Mouse (Mus musculus) retina, postnatal 1 day (tissue): ENCODE results near the gene Glyctk.

Experiments
- DNase-seq: peaks from one replicate; pipeline ENCODE4 v3.0.0-alpha.2; 2012

Gene Glyctk

DNA sequence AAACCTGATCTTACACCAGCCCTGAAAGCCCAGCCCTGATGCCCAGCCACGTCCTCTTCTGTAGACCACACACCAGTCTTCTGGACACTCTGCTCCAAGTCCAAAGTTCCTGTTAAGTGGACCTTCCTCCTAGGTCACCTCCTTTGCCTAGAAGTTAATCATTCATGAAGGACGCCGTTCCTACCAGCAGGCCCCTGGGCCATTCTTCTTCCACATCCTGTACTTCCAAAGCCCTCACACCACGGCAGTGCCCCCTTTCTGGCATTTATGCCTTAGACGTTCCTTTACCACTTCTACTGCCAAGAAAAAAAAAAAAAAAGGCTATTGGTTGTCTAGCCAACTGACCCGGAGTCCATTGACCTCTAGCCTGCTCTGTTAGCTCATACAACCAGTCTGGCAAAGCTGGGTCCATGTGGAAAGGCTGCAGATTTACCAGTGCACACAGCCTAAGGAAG, at the start of gene Glyctk:
Gene Glyctk, minus strand, starts transcription at position 102 of the 455 bp plus-strand sequence.
- no peak for DNase-seq

DNA sequence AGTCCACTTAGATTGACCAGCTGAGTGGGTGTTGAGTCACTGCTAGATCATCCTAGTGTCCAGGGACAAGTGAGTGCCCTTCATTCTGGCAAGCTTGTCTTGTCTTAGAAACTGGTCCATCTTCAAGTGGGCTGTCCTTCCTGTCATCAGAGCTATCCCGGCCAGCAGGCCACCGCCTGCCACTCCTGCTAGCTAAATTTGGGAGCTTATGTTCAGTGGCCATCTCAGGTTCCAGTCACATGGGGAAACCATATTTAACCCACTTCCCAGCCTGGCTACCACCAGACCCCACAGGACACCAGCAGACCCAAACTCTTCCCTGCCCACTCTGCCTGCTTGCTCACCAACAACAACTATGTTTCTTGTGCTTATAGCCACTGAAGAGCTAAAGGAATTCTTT, 48.6 kb upstream of the Glyctk start:
- DNase-seq: no peak

DNA sequence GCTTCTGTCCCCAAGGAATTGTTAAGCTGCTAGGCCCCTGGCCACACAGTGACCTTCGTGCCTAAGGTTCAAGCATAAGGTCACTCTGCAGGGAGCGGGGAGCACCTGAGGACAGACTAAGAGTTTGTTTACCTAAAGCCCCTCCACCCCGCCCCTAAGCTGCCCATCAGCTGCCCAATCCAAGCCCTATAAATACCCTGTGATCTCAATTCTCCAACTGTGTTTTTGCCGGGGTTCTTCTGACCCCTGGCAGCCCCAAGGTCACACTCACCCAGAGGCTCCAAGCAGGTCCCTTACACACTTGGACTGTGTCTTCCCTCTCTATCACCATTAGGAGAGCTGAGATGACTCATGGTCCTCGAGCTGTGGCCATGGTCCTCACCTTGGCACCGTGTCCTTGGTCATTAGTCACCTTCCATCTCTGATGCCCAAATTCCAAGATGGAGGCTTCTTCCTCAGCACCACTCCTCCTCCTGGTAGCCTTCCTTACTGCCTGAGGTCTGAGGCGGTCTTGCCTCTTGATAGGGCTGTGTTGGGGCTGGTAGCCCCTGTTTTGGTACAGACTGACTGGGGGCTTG, 47.9 kb upstream of the Glyctk start:
- DNase-seq: no peak

DNA sequence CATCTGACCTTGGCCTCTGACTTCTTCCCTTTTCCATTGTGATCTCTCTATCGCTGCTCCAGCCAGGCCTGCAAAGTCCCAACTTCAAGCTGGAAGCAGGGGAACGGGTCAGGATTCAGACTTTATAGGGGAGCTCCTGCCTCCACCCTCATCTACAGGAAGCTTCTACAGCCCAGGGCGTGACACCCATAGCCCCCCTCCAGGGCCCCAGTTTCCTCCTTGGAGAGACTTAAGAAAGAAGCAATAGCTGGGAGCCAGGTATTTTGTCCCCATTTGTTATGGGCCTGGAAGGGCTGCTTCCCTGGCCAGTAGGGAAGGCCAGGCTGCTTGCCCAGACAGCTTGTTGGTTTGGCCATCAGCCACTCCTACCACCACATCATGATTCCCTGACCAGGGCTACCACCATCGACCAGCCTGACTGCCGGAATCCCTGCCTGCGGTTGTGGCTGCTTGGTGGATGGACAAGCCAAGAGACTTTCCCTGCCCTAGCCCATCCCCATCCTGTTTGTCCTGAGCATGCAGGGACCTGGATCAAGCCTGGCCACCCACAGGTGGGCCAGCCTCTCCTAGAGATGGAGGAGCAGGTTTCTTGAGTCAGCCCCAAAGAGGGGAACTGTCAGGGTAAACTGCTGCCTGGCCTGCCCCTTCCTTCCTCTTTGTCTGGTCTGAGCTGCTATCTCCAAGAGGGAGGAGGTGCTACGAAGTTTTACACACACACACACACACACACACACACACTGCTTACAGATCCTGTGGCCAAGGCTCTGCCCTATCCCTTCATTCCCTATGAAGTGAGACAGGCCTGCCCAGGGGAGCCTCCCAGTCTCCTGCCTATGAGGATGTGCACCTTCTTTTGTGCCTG, 46.3 kb upstream of the Glyctk start:
- DNase-seq: no peak

DNA sequence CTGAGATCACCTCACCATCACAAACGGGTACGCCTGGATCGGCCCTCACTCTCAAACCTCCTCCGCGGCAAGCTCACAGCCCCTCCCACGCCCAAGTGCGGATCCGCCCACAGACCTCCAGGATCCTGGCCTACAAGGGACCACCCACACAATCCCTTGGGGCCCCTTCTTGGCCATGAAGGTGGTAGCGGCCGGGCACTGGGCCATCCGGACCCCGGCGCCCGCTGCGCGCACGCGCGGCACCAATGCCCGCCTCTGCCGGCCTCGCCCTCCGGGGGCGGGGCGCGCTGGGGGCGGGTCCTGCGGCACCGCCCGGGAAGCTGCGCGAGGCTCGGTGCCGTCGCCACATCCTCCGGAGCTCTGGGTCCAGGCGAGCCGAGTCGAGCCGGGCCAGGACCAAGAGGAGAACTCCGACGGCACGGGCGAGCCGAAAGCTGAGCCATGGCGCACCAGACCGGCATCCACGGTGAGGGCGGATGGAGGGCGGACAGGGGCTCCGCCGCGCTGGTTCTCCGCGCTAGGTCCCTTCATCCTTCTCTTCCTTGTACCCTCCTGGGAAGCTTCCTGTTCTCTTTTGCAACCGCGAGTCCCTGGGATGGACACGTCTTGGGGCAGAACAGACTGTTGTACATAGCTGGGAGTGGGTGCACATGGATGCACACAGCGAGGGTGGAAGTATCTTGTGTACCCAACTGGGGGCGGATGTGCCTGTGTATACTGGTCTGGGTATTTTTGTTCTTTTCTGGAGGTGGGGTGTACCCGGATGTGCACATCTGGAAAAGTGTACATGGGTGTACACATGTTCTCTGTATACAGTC, 45.1 kb upstream of the Glyctk start, which contains the start of gene Twf2:
Gene Twf2, plus strand, starts transcription at position 290 of the 818 bp plus-strand sequence.
- peak; percentile 96 for DNase-seq

DNA sequence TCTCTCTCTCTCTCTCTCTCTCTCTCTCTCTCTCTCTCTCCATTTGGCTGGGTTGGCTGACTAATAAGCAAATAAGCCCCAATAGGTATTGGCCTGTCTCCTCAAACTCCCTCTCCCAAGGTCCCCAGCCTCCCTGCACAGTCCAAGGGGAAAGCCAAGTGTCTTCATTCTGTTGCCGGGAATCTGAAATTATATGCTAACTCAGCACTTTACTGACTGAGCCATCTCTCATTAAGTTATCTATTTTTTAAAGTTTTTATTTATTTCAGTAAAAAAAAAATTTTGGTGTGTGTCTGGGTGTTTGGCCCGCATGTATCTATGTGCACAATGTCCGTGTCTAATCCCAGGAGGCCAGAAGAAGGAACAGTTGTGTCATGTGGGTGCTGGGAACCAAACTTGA, 44.0 kb upstream of the Glyctk start:
- no peak for DNase-seq

DNA sequence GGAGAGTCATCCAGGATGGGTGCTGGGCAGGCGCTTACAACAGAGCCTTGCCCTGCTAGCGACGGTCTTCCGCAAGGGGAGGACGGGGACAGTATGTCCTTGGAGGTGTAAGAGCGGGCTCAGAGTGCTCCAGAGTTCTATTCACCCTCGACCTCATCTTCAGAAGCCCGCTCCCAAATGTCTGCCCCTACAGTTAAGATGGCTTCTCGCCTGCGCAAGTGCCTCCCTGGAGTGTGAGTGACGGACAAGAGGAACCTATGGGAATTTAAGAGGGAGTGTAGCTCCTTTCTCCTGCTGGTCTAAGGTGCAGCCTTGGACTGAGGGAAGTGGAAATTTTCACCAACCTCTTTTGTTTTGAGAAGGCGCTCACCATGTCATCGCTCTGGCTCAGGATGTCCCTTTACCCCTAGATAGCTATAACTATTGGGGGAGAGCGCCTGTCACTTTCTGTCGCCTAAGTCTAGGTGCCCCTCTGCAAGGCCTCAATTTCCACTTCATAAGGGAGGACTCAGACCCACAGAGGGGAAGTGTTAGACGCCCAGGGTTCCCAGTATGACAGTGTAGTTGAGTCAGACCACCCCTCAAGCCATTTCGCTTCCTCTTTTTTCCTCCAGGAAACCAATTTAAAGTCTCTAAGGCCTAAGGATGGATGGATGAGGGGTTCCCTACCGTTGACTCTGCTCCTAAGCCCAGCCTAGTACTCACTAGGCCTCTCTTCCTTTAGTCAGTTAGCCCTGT, 41.8 kb upstream of the Glyctk start, which contains the start of gene Ppm1m:
Gene Ppm1m, minus strand, starts transcription at position 212 of the 738 bp plus-strand sequence.
- no peak for DNase-seq

DNA sequence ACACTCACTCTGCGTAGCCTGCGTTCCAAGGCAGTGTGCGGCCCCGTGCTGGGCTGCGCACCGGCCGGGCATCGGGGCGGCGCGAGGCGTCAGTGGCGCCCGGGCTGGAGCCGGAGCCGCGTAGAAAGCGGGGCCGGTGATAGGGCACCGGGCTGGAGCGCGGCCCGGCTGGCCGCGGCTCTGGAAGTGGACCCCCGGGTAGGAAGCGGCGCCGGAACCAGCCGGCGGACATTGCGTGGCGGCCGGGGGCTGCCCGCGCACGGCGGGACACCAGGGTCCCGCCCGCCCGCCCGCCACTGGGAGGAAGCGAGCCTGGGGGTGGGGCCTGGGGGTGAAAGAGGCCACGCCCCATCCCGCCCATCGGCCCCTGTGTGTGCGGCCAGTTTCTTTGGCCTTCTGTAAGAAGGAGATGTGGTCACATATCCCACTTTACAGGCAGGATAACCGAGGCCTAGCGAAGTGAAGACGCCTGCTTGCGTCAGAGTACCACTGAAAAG, 41.1 kb upstream of the Glyctk start:
- DNase-seq: peak; percentile 75

DNA sequence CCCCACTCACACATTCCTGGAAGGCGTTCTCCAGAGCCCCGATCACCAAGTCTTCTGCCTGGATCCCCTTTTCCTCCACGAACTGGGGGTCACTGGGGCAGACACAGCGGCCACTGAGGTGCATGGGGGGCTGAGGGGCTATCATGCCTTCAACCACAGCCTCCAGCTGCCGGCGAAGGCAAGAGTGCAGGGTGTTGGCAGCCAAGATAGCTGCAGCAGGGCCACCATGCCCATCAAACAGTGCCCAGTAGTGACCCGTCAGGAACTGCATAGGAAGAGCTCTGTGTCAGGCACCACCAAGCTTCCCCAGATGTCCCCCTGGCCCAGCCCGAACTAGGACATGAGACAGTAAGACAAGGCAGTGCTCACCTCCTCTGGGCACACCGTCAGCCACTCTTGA, 39.8 kb upstream of the Glyctk start:
- DNase-seq: no peak

DNA sequence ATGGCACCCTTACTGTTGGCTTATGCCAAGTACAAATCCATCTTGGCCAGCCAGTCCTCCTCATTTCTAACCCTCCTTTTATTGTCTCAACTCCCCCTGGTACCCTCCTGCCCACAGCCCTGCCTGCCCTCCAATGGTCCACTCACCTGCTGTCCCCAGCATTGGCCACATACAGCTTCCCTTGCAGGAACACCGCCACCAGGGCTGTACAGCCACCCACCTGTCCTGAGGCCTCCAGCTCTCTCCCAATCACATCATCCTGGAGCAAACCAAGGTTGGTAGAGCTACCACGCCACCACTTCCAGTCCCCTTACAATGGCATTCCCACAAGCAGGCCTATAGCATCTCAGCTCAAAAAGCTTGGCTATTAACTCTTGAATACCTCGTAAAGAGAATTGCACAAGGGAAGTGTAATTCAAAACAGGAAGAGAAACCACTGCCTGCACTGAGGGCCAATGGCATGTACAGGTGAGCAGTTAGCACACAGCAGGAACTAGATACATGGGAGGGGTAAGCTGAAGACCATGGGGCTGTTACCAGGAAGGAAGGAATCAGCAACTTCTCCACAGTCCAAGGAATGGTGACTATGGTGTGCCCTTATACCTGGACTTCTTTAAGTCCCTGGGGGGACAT, 39.3 kb upstream of the Glyctk start:
- DNase-seq: no peak

DNA sequence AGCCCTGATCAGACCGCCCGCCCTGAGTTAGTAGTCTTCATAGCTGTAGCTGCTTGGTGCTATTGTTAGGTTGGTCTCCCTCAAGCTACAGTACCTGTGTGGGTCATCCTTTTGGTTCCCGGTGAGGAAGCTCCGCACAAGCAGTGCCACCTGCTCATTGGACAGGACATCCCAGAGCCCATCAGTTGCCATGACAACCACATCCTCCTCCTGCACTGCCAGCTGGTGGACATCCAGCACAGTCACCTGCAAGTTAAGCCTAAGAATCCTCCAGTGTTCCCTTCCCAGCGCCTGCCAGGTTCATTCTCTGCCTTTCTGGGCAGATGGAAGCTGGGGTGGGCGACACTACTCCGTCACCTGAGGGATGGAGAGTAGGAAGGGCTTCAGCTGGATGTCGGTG, 37.8 kb upstream of the Glyctk start:
- DNase-seq: peak; percentile 48

DNA sequence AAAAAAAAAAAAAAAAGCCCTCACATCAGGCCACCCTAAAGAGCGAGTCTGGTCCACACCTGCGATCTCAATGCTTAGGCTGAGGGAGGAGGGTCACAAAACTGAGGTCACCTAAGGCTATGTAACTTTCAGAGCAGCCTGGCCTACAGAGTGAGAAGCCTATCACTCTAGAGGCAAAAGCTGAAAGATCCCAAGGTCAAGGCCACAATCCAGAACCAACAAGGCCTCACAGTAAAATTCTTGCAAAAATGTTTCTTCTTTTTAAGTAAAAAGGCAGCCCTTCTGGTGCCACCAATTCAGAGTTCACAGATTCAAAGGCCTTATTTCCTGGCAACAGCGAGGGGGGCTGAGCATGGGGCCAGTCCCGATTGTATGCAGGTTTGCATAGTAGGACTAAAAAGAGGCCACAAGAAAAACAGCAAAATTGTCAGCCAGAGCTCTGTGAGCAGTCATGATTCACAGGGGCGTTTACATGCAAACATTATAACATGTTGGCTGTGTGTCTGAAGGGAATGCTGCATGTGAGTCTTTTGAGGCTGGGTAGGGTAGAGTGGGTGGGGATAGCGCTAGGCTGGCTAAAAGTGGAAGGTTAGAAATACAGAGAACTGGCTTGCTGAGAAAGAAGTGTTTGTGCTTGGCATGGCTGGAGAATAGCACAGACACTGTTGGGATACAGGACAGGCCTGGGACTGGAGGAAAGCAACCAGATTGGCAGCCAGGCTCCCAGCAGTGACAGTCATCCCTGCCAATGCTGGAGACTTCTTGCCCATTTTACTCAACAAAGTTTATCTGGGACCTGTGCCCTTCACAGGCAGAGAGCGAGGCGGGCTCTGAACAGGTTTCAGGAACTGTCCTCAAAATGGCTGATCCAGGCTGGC, 36.2 kb upstream of the Glyctk start:
- no peak for DNase-seq

DNA sequence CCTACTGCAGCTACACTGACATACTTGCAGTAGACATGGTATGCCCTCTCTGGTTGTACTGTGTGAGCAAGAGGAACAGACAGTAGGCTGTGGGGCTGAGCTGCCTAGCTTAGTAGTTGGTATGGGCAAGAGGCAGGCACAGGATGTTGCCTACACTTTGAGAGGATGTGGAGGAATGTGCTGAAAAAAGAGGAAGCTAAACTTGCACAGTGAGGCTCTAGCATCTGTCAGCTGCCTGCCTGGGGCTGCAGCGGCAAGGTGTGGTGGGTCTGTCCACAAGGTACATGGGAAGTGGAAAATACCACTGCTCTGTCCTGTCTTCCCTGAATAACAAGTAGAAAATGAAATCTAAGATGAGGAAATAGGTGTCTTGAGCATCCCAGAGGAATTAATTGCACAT, 35.1 kb upstream of the Glyctk start:
- no peak for DNase-seq

DNA sequence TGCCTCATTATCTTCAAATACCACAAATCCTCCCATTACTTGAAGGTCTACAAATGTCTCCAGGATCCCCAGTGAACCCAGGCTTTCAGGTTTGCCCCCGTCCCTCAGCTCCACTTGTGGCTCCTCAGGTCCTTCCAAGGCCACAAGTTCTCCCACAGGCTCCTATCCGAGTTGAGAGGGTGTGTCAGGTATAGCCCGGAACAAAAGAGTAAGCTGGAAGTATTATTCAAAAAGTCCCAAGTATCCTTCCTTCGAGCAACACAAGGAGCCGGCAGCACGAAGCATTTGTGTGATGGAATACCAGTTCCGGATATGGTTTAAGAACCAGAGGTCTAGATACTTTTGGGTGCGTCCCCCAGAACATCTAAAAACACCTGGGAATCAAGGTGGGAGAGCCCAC, 34.1 kb upstream of the Glyctk start:
- no peak for DNase-seq

DNA sequence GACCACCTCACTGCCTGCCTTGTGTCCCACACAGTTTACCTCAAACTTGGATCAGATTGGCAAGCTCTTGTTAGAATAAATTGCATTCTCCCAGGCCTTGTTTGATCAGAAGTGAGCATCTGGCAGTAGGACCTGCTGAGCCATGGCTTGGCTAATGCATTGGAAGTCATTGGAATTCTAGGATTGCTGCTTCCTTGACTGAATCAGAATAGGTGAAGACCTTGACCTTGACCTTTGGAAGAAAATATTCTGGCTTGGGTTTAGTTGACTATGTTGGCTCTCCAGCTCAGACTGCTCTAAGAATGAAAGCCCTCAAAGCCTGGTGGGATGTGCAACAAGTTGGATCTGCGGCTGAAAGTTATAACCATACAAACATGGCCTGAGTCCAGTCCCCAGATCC, 33.4 kb upstream of the Glyctk start:
- DNase-seq: no peak

DNA sequence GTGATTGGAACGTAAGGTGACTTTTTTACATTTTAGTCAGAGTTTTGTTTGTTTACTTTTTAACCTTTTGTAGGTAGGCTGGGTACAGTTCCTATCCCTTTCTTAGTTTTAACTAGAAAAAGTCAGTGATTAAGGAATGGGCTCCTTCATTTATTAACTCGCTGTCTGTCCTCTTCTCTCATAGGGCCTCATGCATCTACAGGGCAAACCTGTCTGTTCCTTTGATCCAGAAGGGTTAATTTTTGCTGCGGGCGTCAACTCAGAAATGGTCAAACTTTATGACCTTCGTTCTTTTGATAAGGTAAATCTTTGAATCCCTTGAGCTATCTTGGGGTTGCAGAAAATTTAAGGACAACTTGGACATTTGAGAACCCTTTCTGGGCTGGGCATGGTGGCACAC, 26.1 kb upstream of the Glyctk start:
- no peak for DNase-seq

DNA sequence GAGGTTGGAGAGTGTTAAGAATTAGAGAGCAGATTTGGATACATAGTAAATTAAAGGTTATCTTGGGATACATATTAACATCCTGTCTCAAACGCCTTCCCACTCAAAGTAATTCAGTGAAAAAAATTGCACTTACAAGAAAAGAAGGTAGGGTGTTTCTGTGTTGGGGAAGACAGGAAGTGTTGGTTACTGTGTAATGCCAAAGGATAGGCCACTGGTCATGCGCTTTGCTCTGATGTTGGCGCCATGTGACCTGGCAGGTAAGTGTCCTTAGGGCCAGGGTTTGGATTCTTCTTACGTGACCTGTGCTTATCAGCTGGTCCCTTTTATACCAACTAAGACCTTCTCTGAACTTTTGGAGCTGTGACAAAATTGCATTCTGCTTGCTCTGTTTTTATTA, 24.2 kb upstream of the Glyctk start:
- DNase-seq: no peak

DNA sequence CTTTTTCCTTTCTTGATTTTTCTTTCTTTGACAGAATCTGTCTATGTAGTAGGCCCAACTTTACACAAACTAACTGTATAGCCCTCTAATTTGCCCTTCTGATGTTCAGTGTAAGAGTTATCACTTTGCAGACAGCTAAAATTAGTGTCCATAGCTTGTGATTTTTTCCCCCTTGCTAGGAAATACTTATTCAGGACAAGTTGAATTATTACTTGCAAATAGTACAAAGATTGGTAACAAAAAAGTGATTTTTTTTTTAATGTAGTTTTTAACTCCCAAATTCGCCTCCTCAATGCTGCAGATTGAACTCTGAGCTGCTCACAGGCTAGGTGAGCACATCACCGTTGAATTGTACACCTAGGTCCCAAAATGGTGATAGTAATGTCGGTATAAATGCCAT, 22.0 kb upstream of the Glyctk start:
- DNase-seq: no peak

DNA sequence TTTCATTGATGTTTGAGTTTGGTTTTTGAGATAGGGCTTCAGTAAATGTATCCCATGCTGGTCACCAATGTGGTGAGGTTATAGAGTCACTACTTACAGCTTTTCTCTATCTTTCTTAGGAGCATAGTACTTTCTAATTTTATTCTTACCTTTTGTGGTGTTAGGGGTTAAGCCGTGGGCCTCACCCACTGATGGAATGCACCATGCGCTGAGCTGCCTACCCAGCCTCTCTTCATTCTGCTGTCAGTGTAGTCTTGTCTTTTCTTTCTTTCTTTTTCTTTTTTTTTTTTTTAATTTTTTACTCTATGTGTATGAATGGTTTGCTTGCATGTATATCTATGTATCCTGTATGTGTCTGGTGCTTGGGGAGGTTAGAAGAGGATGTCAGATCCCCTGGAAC, 21.5 kb upstream of the Glyctk start:
- DNase-seq: no peak

DNA sequence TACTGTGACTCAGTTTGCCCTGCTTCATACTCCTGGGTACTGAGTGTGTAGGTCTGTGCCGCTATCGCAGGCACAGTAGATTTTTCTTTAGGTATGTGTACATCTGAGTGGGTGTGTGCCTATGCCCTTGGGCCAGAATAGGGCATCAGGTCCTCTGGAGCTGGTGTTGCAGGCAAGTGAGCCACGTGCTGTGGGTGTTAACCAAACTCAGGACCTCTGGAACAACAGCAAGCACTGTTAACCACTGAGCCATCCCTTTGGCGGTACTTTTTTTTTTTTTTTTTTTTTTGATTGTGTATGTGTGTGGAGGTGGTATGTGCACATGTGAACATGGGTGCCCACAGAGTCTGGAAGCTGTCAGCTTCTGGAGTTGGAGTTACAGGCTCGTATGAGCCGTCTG, 19.9 kb upstream of the Glyctk start:
- no peak for DNase-seq

DNA sequence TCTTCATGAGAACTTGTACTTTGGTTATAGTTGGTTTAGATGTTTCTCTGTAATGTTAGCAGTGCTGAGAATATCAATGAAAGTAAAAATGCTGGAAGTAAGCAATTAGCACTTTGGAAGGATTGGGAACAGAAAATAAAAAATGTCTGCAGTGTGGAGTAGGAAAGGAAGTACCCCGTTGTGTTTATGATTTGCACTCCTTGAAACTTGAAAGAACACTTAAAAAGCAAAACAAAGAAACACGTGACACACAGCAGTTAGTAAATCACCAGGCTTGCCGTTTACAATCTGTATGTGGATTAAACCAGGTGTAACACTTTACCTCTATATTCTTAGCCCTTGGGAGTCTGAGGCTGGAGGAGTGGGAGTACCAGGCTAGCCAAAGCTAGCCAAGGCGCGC, 18.8 kb upstream of the Glyctk start:
- no peak for DNase-seq
